ENCODE assay signal across 27 mouse cellular contexts in the genomic region with DNA sequence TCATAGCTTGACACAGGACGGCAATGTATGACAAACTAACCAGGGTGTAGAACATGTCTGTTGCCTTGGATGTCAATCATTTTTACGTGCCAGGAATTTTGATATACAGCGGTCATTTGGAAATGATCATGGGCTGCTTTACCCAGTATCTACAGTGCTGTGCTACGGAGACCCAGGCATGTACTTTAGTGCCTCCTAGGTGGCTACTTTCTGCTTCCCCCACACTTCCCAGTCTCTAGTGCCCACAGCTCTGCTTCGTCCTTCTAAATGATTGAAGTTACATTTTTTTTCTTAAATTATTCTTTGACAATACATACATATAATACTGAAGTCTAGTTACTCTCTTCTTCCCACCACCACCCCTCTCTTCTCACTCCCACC. TPM values are rescaled to one million over a fixed set of nuclear protein-coding genes. Genes with fewer than 3 reads are reported as not detected.
"Had no signal": no experiment of that assay in that cellular context is flagged by ENCODE, and none has a peak within 500 bp of the region (broad histone marks: within the 10 kb centered on the region; RNA-seq: fewer than 3 reads in every experiment).

No protein-coding gene starts in this region.

- H3K27ac ChIP-seq: gastrocnemius, adult 2 months; heart, embryonic 10.5 days; hindbrain, embryonic 10.5 days; hindbrain, embryonic 12.5 days; hindbrain, embryonic 14.5 days; layer of hippocampus, adult 2 months; left cerebral cortex, adult 2 months; limb, embryonic 10.5 days; limb, embryonic 12.5 days had no signal

- H3K36me3 ChIP-seq: heart, embryonic 10.5 days; heart, embryonic 12.5 days; hindbrain, embryonic 10.5 days; hindbrain, embryonic 12.5 days; limb, embryonic 10.5 days; limb, embryonic 12.5 days had no signal

- H3K4me2 ChIP-seq: heart, embryonic 12.5 days; hindbrain, embryonic 12.5 days; hindbrain, embryonic 14.5 days; limb, embryonic 12.5 days; liver, embryonic 11.5 days had no signal

- DNase-seq: gastrocnemius, adult 2 months; gastrocnemius, postnatal 10 days; gastrocnemius, postnatal 25 days; heart, adult 18-20 months; heart, postnatal 10 days; heart, postnatal 4 days; kidney, adult 18-20 months; kidney, adult 8-10 months; kidney, postnatal 10 days; kidney, postnatal 25 days; kidney, postnatal 4 days; liver had no signal

- ATAC-seq: hindbrain, embryonic 16.5 days; inflammation-experienced regulatory T-cells, adult 6 months; intestine, postnatal 0 days had no signal

- H3K9me3 ChIP-seq: heart, embryonic 10.5 days; heart, embryonic 12.5 days; hindbrain, embryonic 10.5 days; hindbrain, embryonic 12.5 days; limb, embryonic 10.5 days; limb, embryonic 12.5 days had no signal

- H3K4me3 ChIP-seq: gastrocnemius, adult 2 months; heart, embryonic 10.5 days; heart, embryonic 12.5 days; hindbrain, embryonic 10.5 days; hindbrain, embryonic 12.5 days; layer of hippocampus, adult 2 months; left cerebral cortex, adult 2 months; limb, embryonic 10.5 days; limb, embryonic 12.5 days had no signal

- H3K9ac ChIP-seq: heart, embryonic 12.5 days; hindbrain, embryonic 12.5 days; hindbrain, embryonic 14.5 days; limb, embryonic 12.5 days had no signal

- H3K27me3 ChIP-seq: heart, embryonic 12.5 days; hindbrain, embryonic 12.5 days; limb, embryonic 12.5 days had no signal

- H3K4me1 ChIP-seq: heart, embryonic 10.5 days; heart, embryonic 12.5 days; hindbrain, embryonic 10.5 days; hindbrain, embryonic 12.5 days; limb, embryonic 10.5 days; limb, embryonic 12.5 days had no signal

RNA-seq across cellular contexts. Expression of a gene that starts 49.4 kb away (rescaled TPM):
- polyA plus RNA-seq: heart, embryonic 10.5 days; heart, embryonic 12.5 days; heart, embryonic 14.5 days; heart, embryonic 16.5 days; hindbrain, embryonic 10.5 days; hindbrain, embryonic 12.5 days; inflammation-experienced regulatory T-cells, adult 6 months; limb, embryonic 10.5 days; limb, embryonic 12.5 days; liver, embryonic 11.5 days had no signal
